Mouse (Mus musculus) lung, postnatal 0 days (tissue): ENCODE measurements at regions not wholly inside any gene's neighbourhood (a gene's known extent, or its start where the extent isn't known, plus 50 kb on each side); places are given as distances from the start of the nearest gene placed in this dataset.
A peak's percentile ranks its signal among the peaks of the same experiment; 100 is the strongest.

Experiments
- ATAC-seq: fragments of 200-750 bp; cut with Nextera tagmentation; 2 replicates; pipeline ENCODE4 v1.8.0; 2017; ENCODE audit warnings: moderate library complexity
- DNase-seq: peaks from one replicate; pipeline ENCODE4 v3.0.0-alpha.2; 2016; ENCODE audit warnings: low spot score
- H3K27ac ChIP-seq: fragments of 300-500 bp; sonication (generic); 2 replicates; pipeline ENCODE4 v1.5.1; 2014; ENCODE audit warnings: antibody characterized with exemption, mild to moderate bottlenecking, low read length, mixed read lengths
- H3K27me3 ChIP-seq: fragments of 300-500 bp; sonication (generic); replicated peaks from 2 replicates; pipeline ENCODE4 v1.6.1; 2014; ENCODE audit warnings: low read length, mixed read lengths; ENCODE audit not compliant: insufficient read depth
- H3K36me3 ChIP-seq: fragments of 300-500 bp; sonication (generic); 2 replicates; pipeline ENCODE4 v1.6.1; 2014; ENCODE audit warnings: low read length, mixed read lengths; ENCODE audit not compliant: insufficient read depth
- H3K4me1 ChIP-seq: fragments of 300-500 bp; sonication (generic); 2 replicates; pipeline ENCODE4 v1.6.1; 2014; ENCODE audit warnings: antibody characterized with exemption, low read depth, low read length, mixed read lengths; ENCODE audit not compliant: insufficient read depth
- H3K4me2 ChIP-seq: fragments of 300-500 bp; sonication (generic); replicated peaks from 2 replicates; pipeline ENCODE4 v1.6.1; 2014; ENCODE audit warnings: low read depth, mild to moderate bottlenecking, low read length, moderate library complexity, mixed read lengths
- H3K4me3 ChIP-seq: fragments of 300-500 bp; sonication (generic); 2 replicates; pipeline ENCODE4 v1.5.1; 2014; ENCODE audit warnings: low read depth, low read length
- H3K9ac ChIP-seq: fragments of 300-500 bp; sonication (generic); replicated peaks from 2 replicates; pipeline ENCODE4 v1.6.1; 2014; ENCODE audit warnings: low read depth, mild to moderate bottlenecking
- H3K9me3 ChIP-seq: fragments of 300-500 bp; sonication (generic); 2 replicates; pipeline ENCODE4 v1.6.1; 2016; ENCODE audit warnings: low read length, mixed read lengths
- CTCF ChIP-seq: IDR thresholded peaks from 2 replicates; pipeline ENCODE4 v1.5.1; 2016; ENCODE audit warnings: antibody characterized with exemption, mild to moderate bottlenecking
- EP300 ChIP-seq: IDR thresholded peaks from 2 replicates; pipeline ENCODE4 v1.6.1; 2016; ENCODE audit warnings: antibody characterized with exemption, mild to moderate bottlenecking, control low read depth
- WGBS: fragments of 180-500 bp; shearing (Covaris S2); extraction: QIAGEN DNeasy Blood & Tissue Kit; methylation state at CpG from one replicate; pipeline ENCODE4 v1.1.7; 2014; 5-methylcytosine and 5-hydroxymethylcytosine counted together

GRCm38 (mm10) chr12:77531294-77531693, 293.4 kb downstream of the Fut8 start:
- Histone ChIP-seq H3K4me1 (no peaks in the 10 kb centered on the region), H3K4me3 (no peak overlapping the region), H3K9me3 (no peaks in the 10 kb centered on the region), H3K36me3 (no peaks in the 10 kb centered on the region), H3K27me3 (no peaks in the 10 kb centered on the region), H3K4me2 (no peak overlapping the region), H3K9ac (no peak overlapping the region), H3K27ac (no peak overlapping the region)
- 77% methylated on average over 5 of the region's 5 CpGs for WGBS
- TF ChIP-seq CTCF (peak; percentile 72), EP300 (no peak)
- DNase-seq (peak; percentile 18), ATAC-seq (no peak)

GRCm38 (mm10) chr12:77532547-77532946, 294.6 kb downstream of the Fut8 start:
- Histone ChIP-seq H3K4me2 (no peak overlapping the region), H3K9ac (no peak overlapping the region), H3K36me3 (no peaks in the 10 kb centered on the region), H3K4me3 (no peak overlapping the region), H3K27ac (no peak overlapping the region), H3K9me3 (no peaks in the 10 kb centered on the region), H3K27me3 (no peaks in the 10 kb centered on the region), H3K4me1 (no peaks in the 10 kb centered on the region)
- DNase-seq, result no peak
- ATAC-seq, result no peak
- 72% methylated on average over 8 of the region's 8 CpGs for WGBS
- TF ChIP-seq EP300 (no peak), CTCF (no peak)

- Histone ChIP-seq H3K4me1 (no peaks in the 10 kb centered on the region), H3K27ac (no peak overlapping the region), H3K27me3 (no peaks in the 10 kb centered on the region), H3K9ac (no peak overlapping the region), H3K36me3 (no peaks in the 10 kb centered on the region), H3K9me3 (no peaks in the 10 kb centered on the region), H3K4me2 (no peak overlapping the region), H3K4me3 (no peak overlapping the region)
- no peak for DNase-seq
- ATAC-seq, result no peak
- 75% methylated on average over 2 of the region's 2 CpGs for WGBS
- TF ChIP-seq CTCF (no peak), EP300 (no peak)
Measured at GRCm38 (mm10) chr12:77533606-77534005, 295.7 kb downstream of the Fut8 start.

GRCm38 (mm10) chr12:77534079-77534478, 296.2 kb downstream of the Fut8 start:
- Histone ChIP-seq H3K27me3 (no peaks in the 10 kb centered on the region), H3K4me1 (no peaks in the 10 kb centered on the region), H3K4me3 (no peak overlapping the region), H3K4me2 (no peak overlapping the region), H3K9ac (no peak overlapping the region), H3K9me3 (no peaks in the 10 kb centered on the region), H3K36me3 (no peaks in the 10 kb centered on the region), H3K27ac (no peak overlapping the region)
- 49% methylated on average over 3 of the region's 3 CpGs for WGBS
- TF ChIP-seq EP300, result no peak
- TF ChIP-seq CTCF, result no peak
- ATAC-seq (no peak), DNase-seq (no peak)

GRCm38 (mm10) chr12:77535147-77535546, 297.2 kb downstream of the Fut8 start:
- Histone ChIP-seq H3K27me3 (no peaks in the 10 kb centered on the region), H3K36me3 (no peaks in the 10 kb centered on the region), H3K9ac (no peak overlapping the region), H3K27ac (no peak overlapping the region), H3K4me3 (no peak overlapping the region), H3K4me2 (no peak overlapping the region), H3K9me3 (no peaks in the 10 kb centered on the region), H3K4me1 (no peaks in the 10 kb centered on the region)
- ATAC-seq (no peak), DNase-seq (no peak)
- 54% methylated on average over 3 of the region's 3 CpGs for WGBS
- TF ChIP-seq EP300 (no peak), CTCF (no peak)

- H3K9ac ChIP-seq, result no peak overlapping the region
- H3K27me3 ChIP-seq, result no peaks in the 10 kb centered on the region
- no peaks in the 10 kb centered on the region for H3K36me3 ChIP-seq
- DNase-seq (no peak), ATAC-seq (no peak)
- no peak overlapping the region for H3K4me2 ChIP-seq
- H3K4me1 ChIP-seq, result no peaks in the 10 kb centered on the region
- H3K27ac ChIP-seq, result no peak overlapping the region
- TF ChIP-seq EP300 (no peak), CTCF (no peak)
- WGBS, result 75% methylated on average over 8 of the region's 8 CpGs
- H3K4me3 ChIP-seq, result no peak overlapping the region
- no peaks in the 10 kb centered on the region for H3K9me3 ChIP-seq
Measured at GRCm38 (mm10) chr12:77537139-77537848, 299.4 kb downstream of the Fut8 start.
